Mouse (Mus musculus) R1 (cell line): ENCODE data around the gene Polm.

Experiments
- DNase-seq: peaks from one replicate; pipeline ENCODE4 v3.0.0-alpha.2; 2018; ENCODE audit warnings: low read depth, low spot score

Gene Polm

DNA sequence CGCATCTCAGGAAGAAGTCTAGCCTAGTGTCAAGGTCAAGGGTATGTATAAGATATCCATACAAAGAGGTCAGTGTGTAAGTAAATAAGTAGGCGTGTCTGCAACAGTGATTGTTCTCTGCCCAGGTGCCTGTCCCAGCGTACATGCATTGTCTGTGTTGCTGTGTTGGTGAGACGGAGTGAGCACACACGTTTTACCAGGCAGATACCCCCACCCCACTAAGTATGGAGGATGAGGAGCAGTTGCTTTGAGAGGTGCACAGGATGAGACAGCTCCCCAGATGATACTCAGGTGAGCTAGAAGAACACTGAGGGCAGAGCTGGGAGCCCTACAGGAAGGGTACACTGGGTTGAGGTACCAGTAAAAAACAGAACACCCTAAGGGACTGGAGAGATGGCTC is 33.6 kb downstream of the Polm start:
- no peak for DNase-seq

DNA sequence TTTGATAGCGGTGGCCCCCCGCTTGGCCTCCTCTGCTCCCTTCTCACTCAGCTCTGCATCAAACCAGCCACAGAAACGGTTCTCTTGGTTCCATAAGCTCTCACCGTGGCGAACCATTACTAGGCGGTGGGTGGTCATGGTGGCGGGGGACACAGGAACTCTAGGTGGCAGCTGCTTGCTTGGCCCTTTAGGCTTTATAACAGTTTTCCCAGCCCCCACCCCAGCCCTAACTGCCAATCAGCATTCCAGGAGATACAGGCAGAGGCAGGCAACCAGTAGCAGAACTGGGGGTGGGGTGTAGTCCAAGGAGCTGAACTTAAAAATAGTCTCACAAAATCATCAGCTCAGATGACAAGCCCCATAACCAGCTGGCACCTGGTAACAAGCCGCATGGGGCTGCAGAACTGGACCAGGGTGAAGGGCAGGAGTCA is 34.2 kb downstream of the Polm start, which contains the start of gene Pgam2:
Pgam2 (minus strand) TSS at position 183 of the 431 bp plus-strand sequence.
- peak; percentile 49 for DNase-seq

DNA sequence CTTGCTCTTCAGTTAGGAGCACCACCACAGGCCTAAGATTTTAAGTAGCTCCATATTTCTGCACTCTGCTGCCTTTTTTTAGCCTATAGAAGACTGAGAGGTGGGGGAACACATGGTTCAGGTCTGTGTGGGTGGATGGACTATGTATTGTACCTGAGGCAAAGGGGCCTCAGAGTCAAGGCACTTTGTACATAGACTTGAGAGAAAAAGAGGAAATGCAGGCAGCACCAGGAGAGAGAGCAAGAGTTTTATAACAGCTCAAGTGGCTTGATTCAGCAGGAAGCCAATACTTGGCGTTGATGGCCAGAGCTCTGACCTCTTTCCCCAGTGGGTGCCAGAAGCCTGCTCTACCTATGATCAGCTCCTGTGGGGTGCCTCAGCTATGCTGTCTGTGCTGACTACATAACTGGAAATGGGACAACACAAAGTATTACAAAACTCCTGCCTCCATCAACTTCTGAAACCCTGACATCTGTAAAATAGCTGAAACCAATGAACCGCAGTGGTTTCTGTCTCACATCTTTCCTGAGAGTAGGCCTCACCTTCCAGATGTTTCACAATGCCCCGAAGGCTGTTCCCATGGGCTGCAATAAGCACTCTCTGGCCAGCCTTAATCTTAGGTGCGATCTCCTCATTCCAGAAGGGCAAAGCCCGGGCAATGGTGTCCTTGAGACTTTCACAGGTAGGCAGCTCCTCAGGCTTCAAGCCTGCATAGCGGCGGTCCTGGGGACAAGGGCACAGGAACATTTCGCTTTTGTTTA is 35.2 kb downstream of the Polm start:
- peak; percentile 34 for DNase-seq

DNA sequence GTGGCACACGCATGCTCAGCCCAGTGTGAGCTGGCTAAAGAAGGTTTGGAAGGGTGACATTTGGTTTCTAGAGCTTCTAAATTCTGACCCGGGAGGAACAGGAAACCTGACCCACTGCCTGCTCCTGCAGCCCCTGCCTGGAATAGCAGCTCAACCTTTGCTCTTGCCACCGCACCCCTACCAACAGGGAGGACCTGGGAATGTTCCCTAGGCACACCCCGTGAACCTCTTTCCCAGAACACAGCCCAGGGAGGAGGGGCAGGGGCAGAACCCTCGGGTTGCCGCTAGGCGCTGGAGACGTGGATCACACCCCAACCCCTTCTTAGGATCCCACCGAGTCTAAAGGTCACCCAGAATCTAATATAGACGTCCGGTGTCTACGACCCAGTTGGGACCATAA is 35.8 kb downstream of the Polm start:
- DNase-seq, result peak; percentile 69

DNA sequence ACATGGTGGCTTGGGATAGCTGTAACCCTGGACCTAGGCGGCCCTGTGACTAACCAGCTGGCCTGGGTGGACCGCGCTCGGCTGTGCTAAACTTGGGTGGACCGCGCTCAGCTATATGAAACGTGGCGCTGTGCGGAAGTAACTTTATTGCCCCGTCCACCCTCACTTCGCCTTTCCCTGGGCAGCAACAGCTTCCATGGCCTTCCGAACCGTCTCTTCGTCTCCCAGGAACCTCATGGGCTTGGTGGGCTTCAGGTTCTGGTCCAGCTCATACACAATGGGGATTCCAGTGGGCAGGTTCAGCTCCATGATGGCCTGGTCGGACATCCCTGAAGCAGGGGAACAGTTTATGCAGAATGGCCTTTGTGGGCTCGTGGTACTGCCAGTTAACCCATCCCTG is 36.3 kb downstream of the Polm start:
- no peak for DNase-seq

DNA sequence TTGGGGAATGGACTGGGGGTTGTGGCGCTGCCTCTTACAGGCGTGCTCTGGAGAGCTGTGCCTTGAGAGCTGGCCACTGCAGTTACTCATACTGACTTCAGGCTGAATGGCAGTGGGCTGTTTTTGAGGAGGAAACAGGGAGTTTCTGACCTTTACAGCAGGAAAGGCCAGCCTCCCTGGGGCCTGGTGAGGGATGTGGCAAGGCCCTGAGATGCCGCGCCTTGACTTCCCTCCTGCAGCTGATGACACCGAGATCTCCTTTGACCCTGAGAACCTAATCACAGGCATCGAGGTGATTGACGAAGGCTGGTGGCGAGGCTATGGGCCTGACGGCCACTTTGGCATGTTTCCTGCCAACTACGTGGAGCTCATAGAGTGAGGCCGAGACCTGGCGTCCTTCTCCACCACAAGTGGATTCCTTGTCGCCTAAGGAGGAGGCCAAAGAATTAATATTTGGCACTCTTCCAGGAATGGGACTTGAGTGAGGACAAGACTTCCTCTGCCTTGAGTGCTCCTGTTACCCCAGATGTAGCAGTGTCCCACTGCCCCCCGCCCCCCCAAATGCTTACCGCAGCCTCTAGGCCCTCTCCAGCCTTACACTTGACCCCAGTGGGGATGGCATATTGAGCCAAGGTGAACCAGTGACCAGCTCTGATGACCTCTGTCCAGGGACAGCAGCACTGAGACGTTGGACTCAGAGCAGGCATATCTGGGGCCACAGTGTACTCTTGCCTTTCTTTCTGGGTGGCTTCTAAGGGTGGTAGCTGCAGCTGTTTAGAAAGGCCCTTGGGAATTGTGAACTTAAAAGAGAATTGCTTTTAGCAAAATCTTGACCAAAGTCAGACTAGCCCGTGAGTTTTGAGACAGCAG is 38.0 kb downstream of the Polm start:
- DNase-seq, result no peak

DNA sequence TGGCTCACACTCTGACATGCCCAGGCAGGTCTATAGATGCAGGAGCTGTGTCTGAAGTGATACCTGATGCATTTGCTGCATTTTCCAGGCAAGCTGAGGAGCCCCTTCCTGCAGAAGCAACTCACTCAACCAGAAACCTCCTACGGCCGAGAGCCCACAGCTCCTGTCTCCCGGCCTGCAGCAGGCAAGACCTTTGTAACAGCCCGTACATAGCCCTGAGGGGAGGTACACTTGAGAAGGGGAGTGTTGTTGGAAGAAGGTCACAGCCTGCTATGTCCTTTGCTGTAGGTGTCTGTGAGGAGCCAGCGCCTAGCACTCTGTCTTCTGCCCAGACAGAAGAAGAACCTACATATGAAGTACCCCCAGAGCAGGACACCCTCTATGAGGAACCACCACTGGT is 39.9 kb downstream of the Polm start:
- no peak for DNase-seq

DNA sequence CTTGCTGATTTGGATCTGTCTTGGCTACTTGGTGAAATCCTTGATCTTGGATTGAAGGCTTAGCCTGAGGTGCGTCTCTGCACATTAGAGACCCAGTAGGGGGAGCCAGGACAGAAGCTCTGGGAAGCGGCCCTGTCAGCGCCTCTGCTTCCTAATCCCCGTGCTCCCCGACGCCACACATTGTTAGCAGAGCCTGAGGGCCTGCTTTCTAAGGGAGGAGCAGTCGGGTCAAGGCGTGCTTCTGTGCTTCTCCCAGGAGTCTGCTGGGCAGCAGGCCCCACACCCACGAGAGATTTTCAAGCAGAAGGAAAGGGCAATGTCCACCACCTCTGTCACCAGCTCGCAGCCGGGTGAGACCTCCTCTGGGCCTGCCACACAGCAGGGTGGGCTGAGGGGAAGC is 40.4 kb downstream of the Polm start:
- peak; percentile 74 for DNase-seq

DNA sequence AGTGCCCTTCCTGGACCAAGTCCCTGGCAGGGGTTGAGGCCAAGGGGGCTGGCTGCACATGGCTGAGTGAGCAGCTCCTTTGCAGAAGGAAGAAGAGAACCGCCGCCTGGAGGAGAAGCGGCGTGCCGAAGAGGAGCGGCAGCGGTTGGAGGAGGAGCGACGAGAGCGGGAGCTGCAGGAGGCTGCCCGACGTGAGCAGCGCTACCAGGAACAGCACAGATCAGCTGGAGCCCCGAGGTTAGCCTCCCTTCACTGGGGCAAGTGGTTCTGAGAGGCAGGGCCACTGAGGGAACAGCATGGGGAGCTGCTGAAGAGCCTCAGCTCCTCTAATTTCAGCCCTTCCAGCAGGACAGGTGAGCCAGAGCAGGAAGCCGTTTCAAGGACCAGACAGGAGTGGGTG is 40.9 kb downstream of the Polm start:
- peak; percentile 46 for DNase-seq

DNA sequence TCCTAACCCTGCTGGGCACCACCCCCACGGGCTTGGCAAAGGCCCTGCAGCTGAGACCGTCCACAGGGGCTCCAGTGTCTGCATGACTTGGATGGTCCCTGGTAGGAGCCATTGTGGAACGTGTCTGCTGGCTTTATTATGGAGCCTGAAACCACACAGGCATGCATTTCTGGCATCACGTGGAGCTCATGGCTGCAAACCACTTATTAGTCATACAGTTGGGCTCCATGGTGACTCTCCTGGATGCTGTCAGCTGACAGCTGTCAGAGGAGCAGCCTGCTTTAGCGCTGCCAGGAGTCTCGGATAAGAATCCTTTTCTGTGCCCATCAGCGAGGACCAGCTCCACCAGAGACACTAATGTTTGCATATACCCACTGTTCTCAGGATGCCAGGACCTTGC is 42.1 kb downstream of the Polm start:
- no peak for DNase-seq

DNA sequence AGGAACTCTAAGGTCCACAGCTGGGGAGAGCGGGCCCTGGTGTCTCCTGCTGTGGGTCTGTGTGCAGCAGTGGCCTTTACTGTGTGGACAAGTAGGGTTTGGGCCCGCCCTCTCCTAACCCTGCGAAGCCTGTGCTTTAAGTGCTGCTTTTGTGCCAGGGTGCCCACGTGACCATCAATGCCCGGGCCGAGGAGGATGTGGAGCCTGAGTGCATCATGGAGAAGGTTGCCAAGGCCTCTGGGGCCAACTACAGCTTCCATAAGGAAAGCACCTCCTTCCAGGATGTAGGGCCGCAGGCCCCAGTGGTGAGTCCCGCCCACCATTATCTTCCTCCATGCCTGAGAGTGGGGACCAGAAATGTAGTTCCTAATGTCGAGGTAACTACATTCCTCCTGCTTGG is 42.5 kb downstream of the Polm start:
- DNase-seq, result no peak

DNA sequence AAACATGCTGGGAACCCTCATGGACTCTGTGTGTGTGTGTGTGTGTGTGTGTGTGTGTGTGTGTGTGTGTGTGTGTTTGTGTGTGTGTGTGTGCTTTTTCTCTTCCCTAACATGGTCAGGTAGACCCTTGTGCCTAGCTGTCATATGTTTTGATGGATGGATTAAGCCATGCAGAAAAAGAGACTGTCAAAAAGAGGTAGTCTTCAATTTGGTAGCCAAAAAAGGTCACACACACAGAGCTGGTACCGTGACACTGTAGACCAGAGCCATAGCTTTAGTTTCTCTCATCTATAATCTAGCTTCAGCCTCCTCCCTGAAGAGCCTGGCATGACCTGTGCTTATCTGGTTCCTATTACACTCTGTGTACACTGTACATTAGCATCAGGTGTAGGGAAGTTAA is 47.4 kb downstream of the Polm start:
- no peak for DNase-seq

DNA sequence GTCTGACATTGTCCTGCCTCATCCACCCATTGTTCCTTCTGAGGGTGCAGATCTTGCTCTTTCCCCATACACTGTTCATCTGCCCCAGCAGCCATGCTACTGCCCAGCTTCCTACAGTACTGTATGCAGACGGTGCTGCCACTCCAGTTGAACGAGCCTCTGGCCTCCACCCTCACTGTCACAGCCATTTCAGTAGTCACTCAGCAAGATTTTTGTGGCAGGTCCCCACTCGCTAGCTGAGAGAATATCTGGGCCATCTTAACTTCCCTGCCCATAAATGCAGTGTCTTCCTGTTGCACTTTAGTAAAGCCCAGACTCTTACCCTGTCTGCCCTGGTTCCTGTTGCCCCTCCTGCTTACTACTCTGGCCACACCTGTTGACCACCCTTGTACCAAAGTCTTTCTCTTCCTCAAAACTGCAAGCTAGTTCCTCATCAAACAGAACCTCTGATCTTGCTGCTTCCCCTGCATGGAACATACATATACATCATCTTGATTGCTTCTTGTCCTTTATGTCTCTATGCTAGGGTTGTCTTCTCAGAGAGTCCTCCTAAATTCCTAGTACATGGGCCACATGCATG is 48.0 kb downstream of the Polm start:
- DNase-seq, result no peak

DNA sequence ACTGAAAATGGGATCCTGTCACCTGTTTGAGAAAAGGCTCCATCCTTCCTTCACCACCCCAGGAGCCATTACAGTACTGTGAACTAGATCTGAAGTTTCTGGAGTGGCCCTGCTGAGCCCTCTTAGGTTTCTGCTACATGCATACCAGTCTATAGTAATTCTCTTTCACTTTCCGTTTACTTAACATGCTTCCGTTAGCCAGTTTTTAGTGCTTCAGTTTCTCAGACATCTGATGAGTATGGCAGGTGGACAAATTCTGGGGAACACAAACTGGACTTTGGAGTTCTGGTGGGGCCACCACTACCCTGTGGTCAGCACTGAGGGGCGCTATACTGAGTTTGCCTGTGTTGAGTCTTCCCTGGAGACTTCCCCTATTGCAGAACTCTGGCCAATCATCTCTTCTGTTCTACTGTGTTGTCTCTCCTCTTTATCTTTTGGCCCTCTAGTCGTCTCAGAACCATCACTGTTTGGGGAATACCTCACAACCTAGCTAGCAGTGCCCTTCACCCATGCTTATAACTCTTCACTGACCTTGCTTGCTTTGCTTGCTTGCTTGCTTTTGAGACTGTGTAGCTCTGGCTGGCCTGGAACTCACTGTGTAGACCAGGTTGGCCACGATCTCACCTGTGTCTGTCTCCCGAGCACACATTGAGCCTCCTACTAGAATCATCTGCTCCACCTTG is 48.6 kb downstream of the Polm start:
- DNase-seq, result no peak

DNA sequence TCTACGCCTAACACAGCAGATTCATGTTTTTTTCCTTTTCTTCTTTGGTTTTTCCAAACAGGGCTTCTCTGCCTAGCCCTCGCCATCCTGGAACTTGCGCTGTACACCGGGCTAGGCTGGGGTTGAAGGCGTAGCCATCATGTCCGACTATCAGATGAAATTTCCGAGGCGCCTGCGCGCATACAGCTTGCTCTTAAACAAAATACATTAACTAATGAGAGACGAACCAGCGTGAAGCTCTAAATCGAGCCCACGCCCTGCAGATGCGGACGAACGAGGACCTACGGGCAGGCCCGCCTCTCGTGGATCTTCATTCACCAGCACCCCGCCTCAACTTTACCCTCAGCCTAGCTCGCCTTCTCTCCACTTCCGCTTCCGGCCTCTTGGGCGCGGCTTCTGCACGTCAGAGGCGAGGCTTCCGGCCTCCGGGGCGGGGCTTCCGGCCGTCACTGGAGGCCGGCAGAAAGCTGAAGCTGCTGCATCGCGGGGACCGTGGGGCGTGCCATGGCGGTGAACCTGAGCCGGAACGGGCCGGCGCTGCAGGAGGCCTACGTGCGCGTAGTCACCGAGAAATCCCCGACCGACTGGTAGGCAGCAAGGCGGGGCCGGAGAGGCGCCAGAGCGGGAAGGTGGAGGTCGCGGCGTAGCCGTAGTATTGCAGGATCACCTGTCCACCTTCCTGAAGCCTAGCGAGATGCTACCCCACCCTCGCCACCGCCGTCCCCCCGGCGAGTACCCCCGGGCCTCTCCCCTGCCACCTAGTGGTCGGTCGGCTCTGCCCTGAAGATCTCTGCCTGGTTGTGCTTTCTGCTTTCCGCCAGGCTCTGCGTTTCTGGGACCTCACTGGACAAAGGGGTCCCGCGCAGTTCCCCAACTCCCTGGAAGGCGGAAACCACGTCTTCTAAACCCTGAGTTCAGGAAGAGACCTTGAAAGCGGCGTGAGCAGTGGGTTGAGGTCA is 49.5 kb downstream of the Polm start, which contains the start of gene Dbnl:
Dbnl (plus strand) TSS at position 433 of the 959 bp plus-strand sequence.
- DNase-seq, result peak; percentile 98

DNA sequence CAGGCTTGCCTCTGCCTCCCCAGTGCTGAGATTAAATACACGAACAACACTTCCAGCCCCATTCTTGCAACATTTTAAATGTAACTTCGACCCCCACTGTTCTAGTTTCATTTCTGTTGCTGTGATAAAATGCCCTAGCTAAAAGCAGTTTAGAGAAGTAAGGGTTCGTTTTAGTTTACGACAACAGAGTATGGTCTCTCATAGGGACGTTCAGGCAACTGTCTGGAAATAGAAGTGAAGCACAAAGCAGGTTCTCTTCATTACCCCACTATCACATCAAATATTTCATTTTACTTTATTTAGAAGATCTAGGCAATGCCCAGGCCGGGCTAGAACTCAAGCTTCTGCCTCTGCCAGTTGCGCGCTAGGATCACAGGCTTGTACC is 50.2 kb downstream of the Polm start:
- no peak for DNase-seq

DNA sequence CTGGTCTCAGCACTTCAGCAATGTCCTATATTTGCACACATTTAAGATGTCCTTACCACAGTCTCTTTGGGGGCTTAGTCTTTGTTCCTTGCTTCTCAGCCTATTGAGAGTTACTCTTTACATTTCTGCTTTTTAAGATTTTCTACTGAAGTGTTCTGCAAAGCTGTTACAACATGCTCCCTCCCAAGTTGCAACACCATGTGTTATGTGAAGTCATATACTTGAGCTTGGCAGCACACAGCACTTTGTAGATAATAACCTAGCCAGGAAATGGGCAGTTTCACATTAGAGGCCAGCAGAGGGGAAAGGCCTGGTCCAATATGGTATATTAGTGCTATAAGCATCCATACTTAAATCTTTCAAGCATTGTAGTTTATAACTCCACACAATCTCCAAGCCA is 52.1 kb downstream of the Polm start:
- no peak for DNase-seq

DNA sequence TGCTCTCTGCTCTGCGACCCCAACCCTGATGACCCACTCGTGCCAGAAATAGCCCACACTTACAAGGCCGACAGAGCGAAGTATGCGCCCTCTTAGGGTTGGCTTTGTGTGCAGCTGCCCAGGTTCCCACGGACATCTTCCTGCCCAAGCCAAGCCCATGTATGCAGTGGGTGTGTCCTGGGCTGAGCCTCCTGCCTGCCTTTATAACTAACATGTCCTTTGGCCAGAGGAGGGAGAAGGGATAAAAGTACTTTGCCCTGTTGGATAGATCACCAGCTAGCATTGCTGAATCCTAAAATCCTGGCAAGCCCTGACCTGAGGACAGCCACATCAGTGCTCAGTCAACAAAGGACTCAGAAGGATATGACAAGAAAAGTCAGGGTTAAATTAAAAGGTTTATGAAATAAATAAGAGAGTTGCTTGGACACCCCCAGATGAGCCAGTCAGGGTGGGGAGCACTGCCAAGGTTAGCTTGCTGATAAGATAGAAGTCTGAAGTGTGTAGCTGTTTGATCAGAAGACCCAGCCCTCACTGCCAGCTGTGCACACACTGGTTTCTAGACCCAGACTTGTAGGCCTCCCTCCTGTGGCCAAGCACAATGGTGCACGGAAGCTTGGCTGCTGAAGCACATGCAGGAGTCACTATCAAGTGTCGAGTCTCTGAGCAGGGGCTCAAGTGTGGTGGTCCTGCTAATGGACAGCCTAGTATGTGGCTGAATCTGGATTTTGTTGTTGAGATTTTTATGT is 55.4 kb downstream of the Polm start:
- peak; percentile 59 for DNase-seq

DNA sequence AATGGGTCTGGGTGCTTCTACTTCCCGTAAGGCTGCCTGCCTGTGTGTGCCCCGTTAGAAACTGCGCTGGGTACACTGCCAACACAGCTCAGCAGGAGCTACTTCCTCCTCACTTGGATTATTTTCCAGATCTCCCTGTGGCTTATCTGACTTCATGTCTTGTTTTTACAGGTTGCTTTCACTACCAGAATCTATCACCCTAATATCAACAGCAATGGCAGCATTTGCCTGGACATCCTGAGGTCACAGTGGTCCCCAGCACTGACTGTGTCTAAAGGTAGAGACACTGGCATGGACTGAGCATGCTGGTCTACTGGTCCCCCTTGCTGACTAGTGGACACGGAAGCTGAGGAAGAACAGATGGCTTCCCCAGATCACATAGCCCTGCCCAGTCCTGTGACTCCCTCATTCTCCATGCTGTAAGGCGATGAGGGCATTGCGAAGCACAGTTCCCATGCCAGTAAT is 57.7 kb downstream of the Polm start:
- no peak for DNase-seq

DNA sequence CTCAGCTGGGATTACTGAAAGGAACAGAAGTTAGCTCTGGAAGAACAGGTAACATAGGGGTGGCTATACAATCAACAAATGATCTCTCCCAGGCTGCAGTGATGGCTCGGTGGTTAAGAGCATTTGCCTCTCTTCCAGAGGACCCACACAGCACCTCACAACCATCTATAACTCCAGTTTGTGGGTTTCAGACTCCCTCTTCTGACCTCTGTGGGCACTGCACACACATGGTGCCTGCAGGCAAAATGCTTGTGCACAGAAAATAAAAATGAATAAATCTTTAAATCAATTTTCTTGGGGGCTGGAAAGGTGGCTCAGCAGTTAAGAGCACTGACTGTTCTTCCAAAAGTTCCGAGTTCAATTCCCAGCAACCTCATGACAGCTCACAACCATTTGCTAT is 59.3 kb downstream of the Polm start:
- DNase-seq, result peak; percentile 54
